Mouse (Mus musculus): ENCODE data around the gene Cdkn2d.

- TF ChIP-seq EP300 (IDR thresholded peaks at IDR 0.05; ENCODE audit: low read depth) (no peak), CTCF (IDR thresholded peaks at IDR 0.05; ENCODE audit: low read depth) (no peak)
Measured at GRCm38 (mm10) chr9:21322211-21322916, 31.2 kb upstream of the Cdkn2d start.

All from liver, embryonic 14.5 days (tissue).